Mouse (Mus musculus) stomach, postnatal 0 days (tissue): ENCODE measurements around the gene Calm3. TPM values are rescaled to one million over a fixed set of nuclear protein-coding genes. Genes with fewer than 3 reads are reported as not detected.

Source experiments
- ATAC-seq: fragments of 200-750 bp; cut with Nextera tagmentation; 2 replicates; pipeline ENCODE4 v1.8.0; 2017; ENCODE audit not compliant: low FRiP score, low TSS enrichment
- DNase-seq: peaks from one replicate; pipeline ENCODE4 v3.0.0-alpha.2; 2016; ENCODE audit warnings: low spot score
- H3K27ac ChIP-seq: fragments of 300-500 bp; sonication (generic); replicated peaks from 2 replicates; pipeline ENCODE4 v1.5.1; 2014; ENCODE audit warnings: mild to moderate bottlenecking, control low read depth
- H3K27me3 ChIP-seq: fragments of 300-500 bp; sonication (generic); 2 replicates; pipeline ENCODE4 v1.6.1; 2014; ENCODE audit warnings: low read length; ENCODE audit not compliant: control insufficient read depth, insufficient read depth
- H3K36me3 ChIP-seq: fragments of 300-500 bp; sonication (generic); 2 replicates; pipeline ENCODE4 v1.6.1; 2014; ENCODE audit warnings: low read length, mixed read lengths; ENCODE audit not compliant: control insufficient read depth, insufficient read depth
- H3K4me1 ChIP-seq: fragments of 300-500 bp; sonication (generic); replicated peaks from 2 replicates; pipeline ENCODE4 v1.6.1; 2014; ENCODE audit warnings: antibody characterized with exemption; ENCODE audit not compliant: control insufficient read depth, insufficient read depth
- H3K4me2 ChIP-seq: fragments of 300-500 bp; sonication (generic); replicated peaks from 2 replicates; pipeline ENCODE4 v1.6.1; 2014; ENCODE audit warnings: low read depth, mild to moderate bottlenecking, control low read depth, moderate library complexity
- H3K4me3 ChIP-seq: fragments of 300-500 bp; sonication (generic); 2 replicates; pipeline ENCODE4 v1.5.1; 2014; ENCODE audit warnings: low read depth, low read length, control low read depth
- H3K9ac ChIP-seq: fragments of 300-500 bp; sonication (generic); 2 replicates; pipeline ENCODE4 v1.6.1; 2014; ENCODE audit warnings: mild to moderate bottlenecking, low read length, control low read depth, mixed read lengths
- H3K9me3 ChIP-seq: fragments of 300-500 bp; sonication (generic); 2 replicates; pipeline ENCODE4 v1.6.1; 2016; ENCODE audit warnings: low read length; ENCODE audit not compliant: control insufficient read depth
- CTCF ChIP-seq: IDR thresholded peaks from 2 replicates; pipeline ENCODE4 v1.5.1; 2016; ENCODE audit warnings: antibody characterized with exemption, low read depth, mild to moderate bottlenecking, moderate library complexity
- EP300 ChIP-seq: optimal IDR thresholded peaks from 2 replicates; pipeline ENCODE3; 2016; ENCODE audit warnings: antibody characterized with exemption
- WGBS: fragments of 180-500 bp; shearing (Covaris S2); extraction: QIAGEN DNeasy Blood & Tissue Kit; methylation state at CpG from one replicate; pipeline ENCODE4 v1.1.7; 2014; 5-methylcytosine and 5-hydroxymethylcytosine counted together
- polyA plus RNA-seq: library from polyadenylated mRNA; unstranded; fragments of >200 nt; fragmentation: Nextera tagmentation; extraction: Ambion mirVana; gene quantifications from 2 replicates; pipeline ENCODE4 v1.2.1, GENCODE M21; 2015

Gene Calm3
- polyA plus RNA-seq, 1 experiment from 2014 or later: 49.1 TPM

GRCm38 (mm10) chr7:16885905-16886304 lies 38.0 kb downstream of the Calm3 start:
- H3K4me3 ChIP-seq: no peak overlapping the region

GRCm38 (mm10) chr7:16885271-16885776 lies 38.6 kb downstream of the Calm3 start:
- no peaks in the 10 kb centered on the region for H3K27me3 ChIP-seq
- no peak for ATAC-seq
- no peak for DNase-seq
- H3K4me3 ChIP-seq: peak overlapping the region; percentile 19
- H3K9me3 ChIP-seq: peaks cover 8% of the 10 kb centered on the region
- no peak overlapping the region for H3K9ac ChIP-seq
- H3K4me2 ChIP-seq: peak overlapping the region; percentile 31
- WGBS: 18% methylated on average over 66 of the region's 95 CpGs
- H3K27ac ChIP-seq: no peak overlapping the region
- peaks cover 3% of the 10 kb centered on the region; the same call in 1 of the 2 replicates for H3K4me1 ChIP-seq
- H3K36me3 ChIP-seq: peaks cover 15% of the 10 kb centered on the region
- no peak for TF ChIP-seq EP300
- no peak for TF ChIP-seq CTCF

More at GRCm38 (mm10) chr7:16885905-16886304, 38.0 kb downstream of the Calm3 start:
- Histone ChIP-seq H3K9ac (no peak overlapping the region), H3K27ac (no peak overlapping the region), H3K4me2 (peak overlapping the region; percentile 31; the same call in 1 of the 2 replicates), H3K4me1 (no peaks in the 10 kb centered on the region; the same call in 1 of the 2 replicates), H3K9me3 (peaks cover 8% of the 10 kb centered on the region), H3K36me3 (peaks cover 15% of the 10 kb centered on the region), H3K27me3 (no peaks in the 10 kb centered on the region)
- WGBS: 58% methylated on average over 59 of the region's 59 CpGs
- ATAC-seq (no peak), DNase-seq (no peak)
- TF ChIP-seq EP300: no peak
- no peak for TF ChIP-seq CTCF

GRCm38 (mm10) chr7:16884334-16884733 lies 39.6 kb downstream of the Calm3 start:
- Histone ChIP-seq H3K27ac (no peak overlapping the region), H3K4me3 (no peak overlapping the region), H3K27me3 (no peaks in the 10 kb centered on the region), H3K4me2 (no peak overlapping the region), H3K36me3 (peaks cover 15% of the 10 kb centered on the region), H3K4me1 (peaks cover 3% of the 10 kb centered on the region; the same call in 1 of the 2 replicates), H3K9ac (no peak overlapping the region), H3K9me3 (peaks cover 8% of the 10 kb centered on the region)
- ATAC-seq: no peak
- TF ChIP-seq CTCF: no peak
- TF ChIP-seq EP300: no peak
- 83% methylated on average over 4 of the region's 4 CpGs for WGBS
- no peak for DNase-seq

GRCm38 (mm10) chr7:16883162-16883561 lies 40.8 kb downstream of the Calm3 start:
- H3K36me3 ChIP-seq: peaks cover 15% of the 10 kb centered on the region
- no peak overlapping the region for H3K4me2 ChIP-seq
- H3K27ac ChIP-seq: no peak overlapping the region
- H3K9ac ChIP-seq: no peak overlapping the region
- ATAC-seq: no peak
- no peak overlapping the region for H3K4me3 ChIP-seq
- H3K27me3 ChIP-seq: no peaks in the 10 kb centered on the region
- peaks cover 3% of the 10 kb centered on the region; the same call in 1 of the 2 replicates for H3K4me1 ChIP-seq
- no peak for TF ChIP-seq CTCF
- TF ChIP-seq EP300: no peak
- DNase-seq: no peak
- 91% methylated on average over 6 of the region's 6 CpGs for WGBS
- peaks cover 8% of the 10 kb centered on the region for H3K9me3 ChIP-seq

GRCm38 (mm10) chr7:16880615-16881014 lies 43.3 kb downstream of the Calm3 start:
- DNase-seq: no peak

GRCm38 (mm10) chr7:16879796-16880547 lies 43.9 kb downstream of the Calm3 start:
- 34% methylated on average over 9 of the region's 9 CpGs for WGBS
- no peaks in the 10 kb centered on the region for H3K9me3 ChIP-seq
- ATAC-seq: peak; percentile 35; the same call in 1 of the 2 replicates
- no peak overlapping the region for H3K9ac ChIP-seq
- H3K27ac ChIP-seq: peak overlapping the region; percentile 56
- H3K36me3 ChIP-seq: peaks cover 3% of the 10 kb centered on the region; the same call in 1 of the 2 replicates
- peaks cover 3% of the 10 kb centered on the region; the same call in 1 of the 2 replicates for H3K4me1 ChIP-seq
- H3K4me3 ChIP-seq: no peak overlapping the region
- H3K27me3 ChIP-seq: no peaks in the 10 kb centered on the region
- no peak overlapping the region for H3K4me2 ChIP-seq
- peak; percentile 39 for TF ChIP-seq EP300
- no peak for TF ChIP-seq CTCF
- peak; percentile 49 for DNase-seq

More at GRCm38 (mm10) chr7:16880615-16881014, 43.3 kb downstream of the Calm3 start:
- no peak for ATAC-seq
- H3K4me3 ChIP-seq: no peak overlapping the region
- H3K36me3 ChIP-seq: peaks cover 9% of the 10 kb centered on the region
- peak overlapping the region; percentile 56 for H3K27ac ChIP-seq
- peaks cover 3% of the 10 kb centered on the region; the same call in 1 of the 2 replicates for H3K4me1 ChIP-seq
- TF ChIP-seq EP300: no peak
- no peak for TF ChIP-seq CTCF
- no peak overlapping the region for H3K9ac ChIP-seq
- 20% methylated on average over 5 of the region's 5 CpGs for WGBS
- no peak overlapping the region for H3K4me2 ChIP-seq
- no peaks in the 10 kb centered on the region for H3K27me3 ChIP-seq
- peaks cover 2% of the 10 kb centered on the region for H3K9me3 ChIP-seq
